Mouse (Mus musculus): ENCODE data around the gene Olah. TPM values are rescaled to one million over a fixed set of nuclear protein-coding genes. Genes with fewer than 3 reads are reported as not detected.

The Olah gene
- total RNA-seq, 2 experiments from 2014 or later = not detected

Other genes starting within 250 kb of the Olah start
- gene Nmt2, start 113.0 kb downstream of the Olah start, total RNA-seq (2015; ENCODE audit: low replicate concordance) = 3.3 and 4.8 TPM in 2 replicates
- 5.7 and 7.8 TPM in 2 replicates for gene Nmt2, start 113.0 kb downstream of the Olah start, total RNA-seq (2017; ENCODE audit: low replicate concordance)
- 5.6 and 6.5 TPM in 2 replicates for gene Rpp38, start 64.6 kb downstream of the Olah start, total RNA-seq (2015; ENCODE audit: low replicate concordance)
- gene Rpp38, start 64.6 kb downstream of the Olah start, total RNA-seq (2017; ENCODE audit: low replicate concordance) = 1.7 and 2.4 TPM in 2 replicates
- gene Acbd7, start 61.0 kb downstream of the Olah start, total RNA-seq (2015; ENCODE audit: low replicate concordance) = not detected in 2 replicates
- gene Acbd7, start 61.0 kb downstream of the Olah start, total RNA-seq (2017; ENCODE audit: low replicate concordance) = not detected in 2 replicates
- gene Meig1, start 25.4 kb upstream of the Olah start, total RNA-seq (2015; ENCODE audit: low replicate concordance) = not detected in 2 replicates
- not detected in 2 replicates for gene Meig1, start 25.4 kb upstream of the Olah start, total RNA-seq (2017; ENCODE audit: low replicate concordance)
- gene Dclre1c, start 26.9 kb upstream of the Olah start, total RNA-seq (2015; ENCODE audit: low replicate concordance) = 10.2 and 14.8 TPM in 2 replicates
- 7.7 and 11.7 TPM in 2 replicates for gene Dclre1c, start 26.9 kb upstream of the Olah start, total RNA-seq (2017; ENCODE audit: low replicate concordance)
- gene Suv39h2, start 77.8 kb upstream of the Olah start, total RNA-seq (2015; ENCODE audit: low replicate concordance) = 4.0 and 14.2 TPM in 2 replicates
- gene Suv39h2, start 77.8 kb upstream of the Olah start, total RNA-seq (2017; ENCODE audit: low replicate concordance) = 4.2 and 8.6 TPM in 2 replicates
- 0.58 and 1.7 TPM in 2 replicates for gene Gm45902, start 115.6 kb upstream of the Olah start, total RNA-seq (2015; ENCODE audit: low replicate concordance)
- 2.6 and 8.9 TPM in 2 replicates for gene Gm45902, start 115.6 kb upstream of the Olah start, total RNA-seq (2017; ENCODE audit: low replicate concordance)
- gene Hspa14, start 115.6 kb upstream of the Olah start, total RNA-seq (2015; ENCODE audit: low replicate concordance) = 16.7 and 19.0 TPM in 2 replicates
- gene Hspa14, start 115.6 kb upstream of the Olah start, total RNA-seq (2017; ENCODE audit: low replicate concordance) = 39.8 and 47.8 TPM in 2 replicates
- not detected in 2 replicates for gene Cdnf, start 115.8 kb upstream of the Olah start, total RNA-seq (2015; ENCODE audit: low replicate concordance)
- gene Cdnf, start 115.8 kb upstream of the Olah start, total RNA-seq (2017; ENCODE audit: low replicate concordance) = 1.0 and 1.1 TPM in 2 replicates
- 180 and 207 TPM in 2 replicates for gene Fam107b, start 173.3 kb upstream of the Olah start, total RNA-seq (2015; ENCODE audit: low replicate concordance)
- 121 and 136 TPM in 2 replicates for gene Fam107b, start 173.3 kb upstream of the Olah start, total RNA-seq (2017; ENCODE audit: low replicate concordance)